Mouse (Mus musculus) brain, embryonic 14.5 days (tissue): ENCODE results near the gene B4galnt1.

Experiments
- CTCF ChIP-seq: fragments of 200-500 bp; IDR thresholded peaks from 2 replicates; pipeline ENCODE4 v1.5.1; 2012; ENCODE audit warnings: inconsistent platforms, mild to moderate bottlenecking, moderate library complexity, borderline replicate concordance; ENCODE audit not compliant: insufficient read depth, insufficient read length; ENCODE audit errors: extremely low read depth
- POLR2A ChIP-seq: fragments of 200-500 bp; IDR thresholded peaks from 2 replicates; pipeline ENCODE4 v1.6.1; 2012; ENCODE audit warnings: mild to moderate bottlenecking, inconsistent platforms, borderline replicate concordance; ENCODE audit not compliant: poor library complexity, insufficient read depth, insufficient read length, severe bottlenecking; ENCODE audit errors: extremely low read depth

DNA sequence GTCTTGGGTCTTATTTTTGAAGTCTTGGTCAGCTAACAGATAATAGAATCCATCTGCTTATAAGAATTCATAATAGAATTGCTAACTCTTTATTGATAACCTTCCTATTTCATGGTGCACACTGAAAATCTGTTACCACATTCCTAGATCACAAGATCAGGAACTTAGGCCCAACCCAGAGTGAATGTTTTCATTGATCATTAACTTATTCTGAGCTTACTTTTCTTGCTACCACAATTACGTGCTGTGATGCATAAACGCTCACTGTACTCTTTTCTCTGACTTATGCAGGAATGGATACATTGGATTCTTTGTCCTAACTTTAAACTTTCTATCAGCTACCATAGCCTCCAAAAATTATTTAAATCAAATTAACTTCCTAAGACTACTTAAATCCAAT is 10.8 kb upstream of the B4galnt1 start:
- TF ChIP-seq POLR2A (no peak), CTCF (no peak)
